Mouse (Mus musculus) large intestine, adult 2 months (tissue): ENCODE data around the gene Ahcy. TPM values are rescaled to one million over a fixed set of nuclear protein-coding genes. Genes with fewer than 3 reads are reported as not detected.
"Not testable (repeated sequence)": the region's sequence is repeated elsewhere in the genome, so short reads cannot be mapped to it uniquely, and the experiment has no call there.

Experiments used
- DNase-seq: peaks from one replicate; pipeline ENCODE4 v3.0.0-alpha.2; 2012; ENCODE audit warnings: low read depth, low spot score
- whole genome bisulfite sequencing: fragments of 180-500 bp; shearing (Covaris S2); methylation state at CpG from one replicate; pipeline ENCODE4 v1.1.7; 2018; 5-methylcytosine and 5-hydroxymethylcytosine counted together
- polyA plus RNA-seq: library from polyadenylated mRNA; depleted of rRNA; stranded (reverse); fragments of >200 nt; gene quantifications from 2 replicates; pipeline ENCODE4 v1.2.3, GENCODE M21; 2012; rRNA removed

The Ahcy gene
- 139 and 157 TPM in 2 replicates for polyA plus RNA-seq

DNA sequence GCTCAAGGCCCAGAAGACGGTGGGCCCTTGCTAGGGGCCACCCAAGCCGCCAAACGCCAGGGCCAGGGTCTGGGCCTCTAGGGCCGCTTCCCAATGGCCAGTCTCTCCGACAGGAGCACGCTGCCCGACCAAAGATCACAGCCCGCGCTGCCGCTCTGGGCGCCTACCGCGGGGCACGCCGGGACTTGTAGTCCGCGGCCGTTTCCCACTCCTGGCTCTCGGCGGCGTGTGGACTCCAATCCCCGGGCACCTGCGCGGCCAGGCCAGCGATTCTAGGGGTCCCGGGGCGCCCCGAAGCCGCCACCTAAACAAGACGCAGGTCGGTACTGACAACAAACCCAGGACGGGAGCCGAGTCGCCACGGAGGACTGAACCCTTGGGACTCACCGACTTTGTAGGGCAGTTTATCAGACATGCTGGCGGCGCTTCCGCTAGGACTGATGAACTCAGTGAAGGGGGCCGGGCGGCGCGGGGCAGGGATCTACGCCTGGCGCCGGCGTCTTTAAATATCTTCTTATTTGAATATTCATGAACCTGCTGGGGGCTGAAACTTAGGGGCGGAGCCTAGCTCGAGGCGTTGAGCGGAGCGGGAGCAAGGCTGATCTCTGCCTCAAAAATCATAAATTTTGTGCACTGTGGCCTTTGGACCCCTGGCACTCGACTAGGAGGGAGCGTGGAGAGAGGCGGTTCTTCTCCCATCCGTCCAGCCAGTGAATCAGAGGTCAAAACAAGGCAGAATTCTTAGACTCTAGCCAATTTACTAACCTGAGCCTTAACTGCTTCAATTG lies at the start of gene Ahcy:
Ahcy (minus strand) TSS at position 520 of the 788 bp plus-strand sequence.
- peak; percentile 86 for DNase-seq
- under 1% methylated on average over 56 of the region's 56 CpGs for WGBS

DNA sequence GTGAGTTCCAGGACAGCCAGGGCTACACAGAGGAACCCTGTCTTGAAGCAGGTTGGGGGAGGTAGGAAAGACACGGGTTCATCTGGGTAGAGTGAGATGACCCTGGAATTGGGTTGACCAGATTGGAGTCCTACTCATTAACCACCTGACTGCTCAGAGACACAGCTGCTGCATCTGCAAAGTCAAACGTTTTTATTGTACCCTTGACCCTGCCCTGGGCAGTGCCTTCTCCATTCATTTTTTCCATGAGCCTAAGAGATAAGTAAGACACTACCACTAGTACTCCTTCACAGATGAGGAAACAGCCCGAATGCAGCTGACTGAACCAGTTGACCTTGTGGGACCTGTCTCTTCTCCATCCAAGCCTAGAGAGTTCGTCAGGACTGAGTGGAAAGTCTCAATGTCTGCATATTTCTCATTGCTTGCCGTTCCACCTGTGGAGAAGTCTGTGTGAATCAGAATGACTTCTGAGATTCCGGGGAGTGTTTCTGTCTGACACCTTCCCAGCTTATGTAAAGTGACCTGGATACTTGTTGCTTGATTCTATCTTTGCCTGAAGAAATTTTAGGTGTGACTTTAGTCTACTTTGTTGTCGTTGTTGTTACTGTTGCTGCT lies 41.0 kb upstream of the Ahcy start:
- no peak for DNase-seq
- WGBS: 58% methylated on average over 7 of the region's 7 CpGs

DNA sequence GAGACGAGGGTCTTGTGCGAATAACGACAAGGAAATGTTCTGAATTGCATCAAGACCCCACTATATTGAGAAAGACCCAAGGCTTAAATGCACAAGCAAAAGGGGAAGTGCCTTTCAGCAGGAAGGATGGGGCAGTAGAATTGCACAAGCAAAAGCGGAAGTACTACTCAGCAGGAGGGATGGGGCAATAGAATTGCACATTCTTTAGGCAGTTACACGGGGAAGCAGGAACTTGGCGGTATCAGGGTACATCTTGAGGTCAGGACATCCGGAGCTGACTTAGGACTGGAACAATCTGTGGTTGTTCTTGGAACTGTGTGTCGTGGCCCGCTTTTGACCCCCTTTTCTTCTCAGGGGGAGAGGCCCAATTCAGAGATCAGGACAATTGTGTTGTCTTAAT lies 33.0 kb upstream of the Ahcy start:
- DNase-seq: not testable (repeated sequence)
- 83% methylated on average over 9 of the region's 9 CpGs for WGBS

DNA sequence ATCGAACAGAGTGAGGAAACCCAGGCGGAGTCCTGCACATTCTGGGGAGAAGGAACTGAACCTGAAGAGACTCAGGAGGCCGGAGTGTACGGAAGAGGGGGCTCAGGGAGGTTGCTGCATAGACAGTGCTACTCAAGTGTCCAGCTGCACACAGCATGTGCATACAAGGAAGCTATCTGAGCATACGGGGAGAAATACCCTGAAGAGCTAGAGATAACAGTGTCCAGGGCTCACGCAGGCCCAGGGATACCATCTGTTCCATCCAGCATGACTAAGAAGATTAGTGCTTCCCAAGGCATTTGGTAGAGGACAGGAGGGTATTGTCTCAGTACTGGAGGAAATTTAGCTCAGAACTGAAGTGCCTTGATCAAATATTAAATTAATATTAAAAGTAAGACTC lies 29.3 kb upstream of the Ahcy start:
- 87% methylated on average over 6 of the region's 6 CpGs for WGBS
- no peak for DNase-seq

DNA sequence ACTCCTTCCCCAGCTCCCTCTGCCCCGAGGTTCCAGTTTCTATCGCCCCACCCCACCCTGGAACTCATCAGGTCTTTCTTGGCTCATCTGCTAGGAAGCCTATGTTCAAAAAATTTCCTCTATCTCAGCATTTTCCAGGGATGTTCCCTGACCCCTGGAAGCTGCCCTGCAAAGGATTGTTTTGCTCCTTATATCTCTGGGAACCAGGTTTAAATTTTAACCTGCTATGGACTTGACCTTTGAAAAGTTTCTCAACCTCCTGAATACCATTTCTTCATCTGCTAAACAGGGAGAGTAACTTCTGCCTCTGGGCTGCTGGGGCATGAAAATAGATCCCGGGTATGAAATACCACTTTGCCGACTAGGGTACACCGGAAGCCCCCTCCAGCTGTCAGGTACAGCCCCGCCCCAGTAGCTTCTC lies 27.5 kb upstream of the Ahcy start:
- no peak for DNase-seq
- WGBS: 24% methylated on average over 6 of the region's 6 CpGs

DNA sequence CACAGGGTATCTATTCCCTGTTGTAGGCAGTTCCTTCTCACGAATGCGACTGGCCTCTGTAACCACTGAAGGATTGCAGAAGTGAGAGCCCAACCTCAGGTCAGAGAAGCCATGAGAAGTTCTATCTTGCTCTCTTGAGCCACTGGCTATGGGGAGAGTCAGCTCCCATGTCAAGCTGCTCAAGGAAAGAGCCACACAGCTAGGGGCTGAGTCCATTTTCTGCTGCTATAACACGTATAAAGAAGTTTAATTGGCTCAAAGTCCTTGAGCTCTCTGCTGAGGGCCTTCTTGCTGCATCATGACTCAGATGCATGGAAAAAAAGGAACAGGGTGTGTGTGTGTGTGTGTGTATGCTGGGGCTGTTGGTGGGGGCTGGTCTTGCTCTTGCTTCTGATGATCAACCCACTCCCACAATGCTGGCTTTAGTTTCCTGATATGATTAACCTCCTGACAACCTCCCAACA lies 26.5 kb upstream of the Ahcy start:
- no peak for DNase-seq
- whole genome bisulfite sequencing: 24% methylated on average over 3 of the region's 3 CpGs

DNA sequence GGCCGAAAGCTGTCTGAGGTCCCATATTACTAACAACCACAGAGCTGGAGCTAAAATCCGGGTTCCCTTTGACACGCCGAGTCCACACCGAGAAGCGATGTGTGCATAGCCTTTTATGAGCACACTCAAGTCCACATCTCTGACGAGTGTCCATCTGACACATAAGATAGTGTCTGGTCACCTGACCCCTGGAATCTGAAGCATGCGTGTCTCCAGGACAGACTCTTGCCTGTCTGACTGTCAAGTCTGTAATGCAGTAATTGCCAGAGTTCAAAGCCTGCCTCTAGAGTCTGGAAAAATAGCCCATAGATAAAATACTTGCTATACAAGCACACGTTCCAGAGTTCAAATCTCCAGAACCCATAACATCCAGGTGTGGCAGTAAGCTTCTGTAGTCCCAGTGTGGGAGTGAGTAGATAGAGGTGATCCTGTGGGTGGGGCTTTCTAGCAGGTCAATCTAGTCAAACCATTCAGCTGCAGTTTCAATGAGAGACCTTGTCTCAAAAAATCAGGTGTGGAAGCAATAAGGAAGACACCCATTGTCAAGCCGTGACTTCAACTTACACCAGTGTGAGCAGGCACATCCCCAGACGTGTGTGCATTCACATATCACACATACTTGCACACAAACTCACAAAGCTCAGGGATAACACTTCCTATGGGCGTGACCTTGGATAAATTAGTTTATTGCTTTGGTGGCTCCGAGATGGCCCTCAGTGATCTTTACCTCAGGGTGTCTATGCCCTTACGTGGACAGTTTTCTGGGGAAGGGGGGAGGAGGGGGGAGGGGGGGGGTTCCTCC lies 25.9 kb upstream of the Ahcy start:
- no peak for DNase-seq
- 40% methylated on average over 14 of the region's 14 CpGs for WGBS

DNA sequence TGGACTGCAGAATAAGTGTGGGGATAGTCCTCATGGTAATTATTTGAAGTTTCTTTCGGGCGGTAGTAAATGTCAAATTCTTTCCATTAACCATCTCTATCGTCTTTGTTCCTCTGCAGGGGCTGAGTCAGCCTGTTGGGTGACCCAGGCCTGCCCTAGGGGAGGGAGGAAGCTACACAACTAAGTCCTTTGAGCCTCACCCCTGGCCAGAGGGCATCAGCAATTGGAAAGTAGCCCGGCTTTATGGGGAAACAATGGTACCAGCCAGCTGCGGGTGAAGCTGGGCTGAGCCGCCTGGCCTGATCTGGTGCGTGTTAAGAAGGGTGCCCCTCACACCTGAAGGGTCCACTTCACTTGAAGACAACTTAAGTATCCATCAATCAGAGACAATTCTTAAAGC lies 25.1 kb upstream of the Ahcy start:
- DNase-seq: no peak
- 36% methylated on average over 7 of the region's 7 CpGs for WGBS

DNA sequence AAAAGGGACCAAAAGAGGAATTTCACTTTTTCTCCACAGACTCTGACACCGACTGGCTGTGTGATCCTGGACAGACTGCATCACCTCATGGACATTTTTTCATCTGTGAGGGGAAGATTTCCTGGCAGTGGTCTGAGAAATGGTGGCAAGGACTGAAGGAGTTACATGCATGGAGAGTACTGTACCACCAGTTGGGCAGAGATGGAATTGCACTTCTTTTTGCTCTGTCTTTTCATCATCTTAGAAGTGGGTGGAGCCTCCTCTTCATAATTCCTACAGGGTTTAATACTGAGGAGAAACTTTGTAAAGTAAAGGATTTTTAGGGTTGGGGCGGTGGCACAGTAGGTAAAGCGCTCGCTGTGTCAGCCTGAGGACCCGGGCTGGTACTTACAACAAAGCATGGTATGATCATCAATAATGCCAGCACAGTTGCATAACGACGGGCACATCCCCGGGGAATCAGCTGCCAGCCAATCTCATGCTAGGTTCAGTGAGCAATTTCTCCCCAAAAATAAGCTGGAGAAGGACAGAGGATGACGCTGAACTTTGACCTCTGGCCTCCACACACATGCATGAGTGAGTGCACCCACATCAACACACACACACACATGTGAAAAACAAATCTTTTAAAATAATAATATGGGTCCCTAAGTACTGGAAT lies 24.6 kb upstream of the Ahcy start:
- 86% methylated on average over 9 of the region's 9 CpGs for WGBS
- DNase-seq: no peak

DNA sequence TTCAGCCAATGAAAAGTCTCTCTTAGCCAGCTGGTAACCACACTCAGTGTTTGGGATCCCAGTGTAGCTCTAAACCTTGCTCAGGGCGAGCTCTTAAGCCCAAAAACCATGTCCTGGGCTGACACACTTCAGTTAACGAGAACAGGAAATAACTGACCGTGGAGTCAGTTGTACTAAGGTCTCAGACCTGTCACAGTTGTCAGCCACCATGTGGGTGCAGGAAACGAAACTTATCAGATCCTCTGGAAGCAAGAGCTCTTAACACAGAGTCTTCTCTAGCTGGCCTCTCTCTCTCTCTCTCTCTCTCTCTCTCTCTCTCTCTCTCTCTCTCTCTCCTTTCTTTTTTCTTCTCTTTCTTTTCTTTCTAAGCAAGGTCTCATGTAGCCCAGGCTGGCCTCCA lies 19.1 kb upstream of the Ahcy start:
- 57% methylated on average over 4 of the region's 4 CpGs for WGBS

DNA sequence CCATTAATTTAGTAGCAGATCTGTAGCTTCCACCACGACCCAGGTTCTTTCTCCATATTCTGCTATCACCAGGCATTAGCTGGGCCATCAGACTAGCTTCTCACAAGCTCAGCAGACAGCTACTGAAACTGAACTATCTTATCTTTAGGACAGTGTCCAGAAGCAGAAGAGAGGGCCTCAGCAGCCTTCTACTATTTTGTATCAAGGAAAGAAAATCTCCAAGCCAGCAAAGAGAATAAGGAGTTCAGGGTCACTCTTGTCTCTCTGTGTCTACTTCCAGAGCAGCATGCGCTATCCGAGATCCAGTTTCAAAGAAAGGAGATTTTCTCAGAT lies 17.4 kb upstream of the Ahcy start:
- 71% methylated on average over 3 of the region's 3 CpGs for WGBS
- DNase-seq: no peak

More for the DNA sequence above, 19.1 kb upstream of the Ahcy start:
- no peak for DNase-seq

DNA sequence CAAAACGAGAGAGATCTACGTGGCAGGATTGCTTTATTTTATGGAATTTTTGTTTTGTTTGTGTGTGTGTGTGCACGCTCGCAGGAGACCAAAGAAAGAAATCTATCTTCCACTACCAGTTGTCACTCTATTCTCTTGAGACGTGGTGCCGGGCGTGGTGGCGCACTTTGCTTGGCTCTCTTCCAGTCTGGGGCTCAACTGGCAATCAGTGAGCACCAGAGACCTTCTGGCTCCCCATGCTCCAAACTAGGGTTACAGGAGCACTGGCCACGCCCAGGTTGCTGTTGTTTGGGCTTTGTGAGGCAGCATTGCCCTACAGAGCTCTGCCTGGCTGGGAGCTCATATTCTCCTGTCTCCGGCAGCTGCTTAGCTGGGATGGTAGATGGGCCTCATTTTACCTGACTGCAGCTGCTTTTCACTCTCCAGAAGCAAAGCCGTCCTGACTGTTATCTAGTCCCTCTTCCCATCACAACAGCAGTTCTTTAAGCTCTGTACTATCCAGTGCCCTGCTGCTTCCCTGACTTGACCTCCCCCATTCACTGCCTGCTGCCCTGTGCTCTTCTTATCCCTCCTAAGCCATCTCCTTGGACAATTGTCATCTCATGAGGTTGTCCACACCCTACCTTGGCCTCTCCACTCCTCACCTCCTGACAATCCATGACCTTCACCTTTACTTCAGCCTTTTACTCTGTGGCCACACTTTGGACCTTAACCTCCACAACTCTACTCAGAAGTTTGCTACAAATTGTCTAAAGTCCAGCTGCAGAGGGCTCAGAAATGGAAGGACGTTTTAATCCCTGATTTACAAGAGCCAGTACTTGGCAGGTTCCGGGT lies 16.8 kb upstream of the Ahcy start:
- DNase-seq: no peak
- 25% methylated on average over 13 of the region's 13 CpGs for WGBS

DNA sequence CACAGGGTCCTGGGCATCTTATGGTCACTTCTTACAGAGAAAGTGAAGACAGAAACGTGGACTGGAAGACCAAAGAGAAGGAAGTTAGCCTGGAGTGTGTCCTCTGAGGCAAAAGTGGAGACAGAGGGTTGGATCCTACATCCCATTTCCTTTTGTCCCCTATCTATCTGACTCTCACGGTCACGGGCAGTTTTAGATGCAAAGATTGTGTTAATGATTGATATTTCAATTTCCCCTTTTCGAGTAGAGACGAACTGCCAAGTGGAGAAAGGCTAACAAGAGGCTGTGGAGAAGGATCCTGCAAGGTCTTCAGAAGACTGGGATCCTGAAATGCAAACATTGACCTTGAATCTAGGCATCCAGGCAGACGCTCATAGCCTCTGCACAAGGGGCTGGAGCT lies 14.0 kb upstream of the Ahcy start:
- DNase-seq: no peak
- 40% methylated on average over 6 of the region's 6 CpGs for WGBS

DNA sequence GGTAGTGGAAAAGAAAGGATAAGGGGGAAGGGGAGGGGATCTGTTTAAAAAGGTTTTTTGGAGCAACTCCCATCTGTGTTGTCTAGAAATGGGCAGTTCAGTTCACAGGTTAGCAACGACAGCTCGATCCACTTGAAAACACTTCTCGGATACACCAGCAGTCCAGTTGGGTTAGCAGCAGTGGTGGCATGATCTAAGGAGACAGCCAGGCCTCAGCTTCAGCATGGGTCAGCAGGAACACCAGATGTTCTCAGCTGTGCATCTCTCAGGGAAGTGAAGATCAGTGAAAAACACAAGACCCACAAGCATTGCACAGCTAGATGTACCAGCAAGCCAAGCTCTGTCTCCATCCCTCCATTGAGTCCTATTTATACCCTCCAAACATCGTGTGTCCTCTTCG lies 12.0 kb upstream of the Ahcy start:
- WGBS: 81% methylated on average over 5 of the region's 5 CpGs
- DNase-seq: no peak

DNA sequence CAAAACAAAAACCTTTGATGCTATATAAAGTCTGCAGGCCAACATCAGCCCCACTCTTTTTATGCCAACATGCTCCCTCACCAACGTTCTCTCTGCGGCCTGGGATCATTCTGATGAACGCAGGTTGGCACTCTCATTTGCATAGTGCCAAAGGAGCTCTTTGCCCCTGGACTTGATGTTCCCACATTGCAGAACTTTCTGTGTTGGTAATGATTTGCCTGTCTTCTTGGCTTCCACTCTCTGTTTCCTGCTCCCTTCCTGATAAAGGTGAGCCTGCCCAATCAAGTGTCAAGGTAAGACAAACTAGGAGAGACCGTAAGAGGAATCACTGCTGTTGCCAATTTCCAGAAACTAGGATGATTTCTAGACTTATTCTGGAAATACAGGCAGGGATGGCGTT lies 10.2 kb upstream of the Ahcy start:
- WGBS: 82% methylated on average over 5 of the region's 5 CpGs
- no peak for DNase-seq

DNA sequence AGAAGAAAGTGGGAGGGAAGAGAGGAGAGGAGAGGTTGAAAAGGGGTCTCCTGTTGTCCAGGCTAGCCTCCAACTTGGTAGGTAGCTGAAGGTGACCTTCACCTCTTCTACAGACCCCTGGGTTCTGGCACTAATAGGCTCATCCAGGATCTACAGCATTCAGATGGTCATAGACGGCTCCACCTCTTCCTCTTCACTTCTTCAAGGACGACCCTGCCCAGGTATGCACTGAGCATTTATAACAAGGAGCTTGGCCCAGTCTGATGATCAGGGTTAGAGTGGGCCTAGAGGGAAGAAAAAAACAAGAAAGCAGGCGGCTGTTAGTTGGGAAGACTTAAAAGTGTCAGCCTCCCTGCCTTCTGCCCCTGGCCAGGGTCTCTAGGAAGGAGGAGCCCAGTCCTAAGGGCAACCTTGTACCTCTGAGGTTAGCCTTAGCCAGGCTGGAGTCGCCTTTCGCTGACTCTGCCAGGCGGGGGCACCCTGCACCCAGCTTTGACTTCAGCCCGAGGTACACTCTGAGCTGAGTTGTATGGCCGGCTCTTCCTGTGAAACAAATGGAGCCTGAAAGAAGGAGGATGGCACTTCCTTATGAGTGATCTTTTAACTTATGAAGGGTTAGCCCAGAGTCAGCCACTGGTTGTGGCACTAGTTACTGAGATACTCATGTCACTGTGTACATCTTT lies 8.0 kb upstream of the Ahcy start:
- no peak for DNase-seq
- WGBS: 6% methylated on average over 8 of the region's 8 CpGs

DNA sequence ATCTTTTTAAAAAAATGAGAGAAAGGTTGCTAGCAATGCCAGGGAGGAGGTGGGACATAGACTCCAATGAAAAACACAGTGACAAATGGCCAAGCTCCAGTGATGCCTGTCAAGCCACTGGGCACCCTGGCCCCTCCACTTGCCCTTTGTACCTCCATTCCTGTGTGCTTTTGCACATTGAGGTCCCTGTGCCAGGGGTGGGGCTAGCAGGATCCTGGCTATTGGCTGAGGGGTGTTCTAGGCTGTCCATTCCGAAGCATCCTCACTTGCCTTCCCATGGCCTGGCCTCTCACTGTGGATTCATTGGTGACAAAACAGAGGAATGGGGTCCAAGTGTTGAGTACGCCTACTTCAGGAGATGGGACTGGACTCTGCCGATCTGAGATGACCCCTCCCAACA lies 6.8 kb upstream of the Ahcy start:
- DNase-seq: no peak
- WGBS: 83% methylated on average over 3 of the region's 3 CpGs

DNA sequence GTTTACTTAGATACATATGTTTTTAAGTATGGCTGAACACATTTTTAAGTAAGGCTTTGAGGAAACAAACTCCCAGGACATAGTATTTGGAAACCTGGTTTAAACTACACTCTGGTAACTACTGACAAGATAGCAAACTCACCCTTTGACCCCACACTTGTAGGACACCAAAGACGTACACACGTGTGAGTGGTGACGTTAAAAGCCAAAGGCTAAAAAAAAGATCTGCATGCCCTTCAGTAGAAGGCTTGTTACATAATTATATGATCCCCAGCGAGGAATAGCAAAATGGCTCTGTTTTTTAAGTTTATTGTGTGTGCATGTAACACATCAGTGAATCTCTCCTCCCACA lies 5.9 kb upstream of the Ahcy start:
- WGBS: 20% methylated on average over 4 of the region's 4 CpGs
- no peak for DNase-seq
